Mouse (Mus musculus) C3H10T1/2 (cell line): ENCODE data around the gene Lrrc40. TPM values are rescaled to one million over a fixed set of nuclear protein-coding genes. Genes with fewer than 3 reads are reported as not detected.

Experiments used
- polyA plus RNA-seq, 2 experiments: library from polyadenylated mRNA; unstranded; fragments of >200 nt; fragmentation: generic; extraction: Trizol; gene quantifications; one replicate each; pipeline ENCODE4 v1.2.1; 2012; ENCODE audit warnings: missing spikeins in 2 of 2

Lrrc40 gene
- 1 to 10 TPM; 1.4 to 7.0 TPM for polyA plus RNA-seq

DNA sequence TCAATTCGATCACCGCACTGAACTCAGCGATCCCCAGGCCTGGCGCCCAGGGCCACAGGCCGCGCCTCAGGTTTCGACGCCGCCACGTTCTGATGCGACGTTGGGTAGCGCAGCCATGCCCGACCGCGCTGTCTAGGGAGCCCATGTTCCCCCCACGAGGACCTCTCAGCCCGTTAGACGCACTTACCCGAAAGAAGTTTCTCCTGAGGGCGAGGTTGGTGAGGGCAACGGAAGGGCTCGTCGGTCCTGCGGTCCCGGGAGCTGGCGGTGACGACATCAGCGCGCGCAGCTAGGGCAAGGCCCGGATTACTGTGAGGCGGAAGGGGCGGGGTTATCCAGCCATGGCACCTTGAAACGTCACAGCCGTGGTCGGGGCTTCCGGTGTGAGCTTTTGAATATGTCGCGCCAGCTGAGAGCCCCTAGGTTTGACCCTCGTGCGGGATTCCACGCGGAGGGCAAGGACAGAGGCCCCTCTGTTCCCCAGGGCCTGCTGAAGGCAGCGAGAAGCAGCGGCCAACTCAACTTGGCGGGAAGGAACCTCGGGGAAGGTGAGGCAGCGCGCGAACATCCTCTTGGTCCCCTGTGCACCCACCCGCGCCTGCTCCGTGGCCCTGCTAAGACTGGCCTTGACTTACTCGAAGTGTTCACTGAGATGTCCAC is at the start of gene Lrrc40, which contains the start of gene Srsf11:
Gene Lrrc40 (plus strand): TSS at position 334 of the 660 bp plus-strand sequence.
Gene Srsf11 (minus strand): TSS at position 311 of the 660 bp plus-strand sequence.

Other genes with a start within 250 kb of the Lrrc40 start
- gene Cth, start 111.6 kb upstream of the Lrrc40 start, polyA plus RNA-seq, result 1 to 10 TPM in 1 of 2 experiments, under 1 TPM in 1; 0.50 to 3.6 TPM
- 1 to 10 TPM; 1.4 to 7.5 TPM for gene Ankrd13c, start 89.4 kb upstream of the Lrrc40 start, polyA plus RNA-seq
- 10 to 100 TPM; 17.2 to 51.2 TPM for gene Srsf11, start within 50 bp of the Lrrc40 start, polyA plus RNA-seq